Mouse (Mus musculus) kidney, postnatal 10 days (tissue): ENCODE results near the gene Hes1.
A peak's percentile ranks its signal among the peaks of the same experiment; 100 is the strongest.

ENCODE experiments used
- DNase-seq: peaks from one replicate; pipeline ENCODE4 v3.0.0; 2021; ENCODE audit warnings: mixed read lengths

Gene Hes1

DNA sequence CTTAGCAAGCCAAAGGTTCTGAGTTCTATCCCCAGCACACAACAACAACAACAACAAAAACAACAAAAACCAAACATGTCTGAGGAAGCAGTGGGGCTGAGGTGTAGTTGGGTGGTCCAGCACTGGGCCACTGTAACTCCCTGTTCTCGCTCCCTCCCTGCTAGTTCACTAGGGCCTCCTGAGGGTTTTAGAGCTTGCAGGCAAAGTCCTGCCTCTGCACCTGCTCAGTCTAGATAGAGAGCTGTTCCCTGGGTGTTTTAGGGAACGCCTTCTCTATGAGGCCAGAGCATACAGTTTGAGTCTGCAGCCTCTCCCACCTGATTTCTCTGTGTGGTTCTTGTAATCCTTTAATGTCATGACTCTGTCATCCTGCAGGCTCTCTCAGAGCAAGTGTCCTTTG, 11.9 kb upstream of the Hes1 start:
- DNase-seq = no peak

DNA sequence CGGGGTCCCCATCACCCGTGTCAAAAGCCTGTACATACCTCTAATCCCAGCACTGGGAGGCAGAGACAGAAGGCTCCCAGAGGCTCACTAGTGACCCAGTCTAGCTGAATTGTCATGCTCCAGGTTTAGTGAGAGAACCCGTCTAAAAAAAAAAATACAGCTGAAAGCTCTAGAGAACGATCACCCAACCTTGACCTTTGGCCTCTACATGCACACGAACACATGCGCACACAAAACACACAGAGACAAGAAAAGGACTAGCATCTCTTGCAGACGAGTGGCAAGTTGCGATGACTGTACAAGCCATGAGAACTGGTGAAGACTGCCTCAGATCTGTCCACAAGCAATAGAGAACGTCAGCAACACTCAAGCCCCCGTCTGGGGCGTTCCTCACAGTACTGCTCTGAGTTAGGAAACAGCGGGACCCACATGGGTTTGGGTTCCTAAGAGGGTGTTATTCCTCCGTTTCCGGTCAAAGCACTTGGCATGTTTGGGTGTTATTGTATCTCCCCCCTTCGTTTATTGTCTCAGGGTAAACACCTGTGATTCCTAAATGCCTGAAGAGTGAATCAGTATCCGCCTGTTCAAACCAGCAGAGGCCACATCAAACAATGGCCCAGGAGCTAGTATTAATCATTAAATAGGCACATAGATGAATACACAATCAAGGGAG, 11.2 kb upstream of the Hes1 start:
- DNase-seq = no peak

DNA sequence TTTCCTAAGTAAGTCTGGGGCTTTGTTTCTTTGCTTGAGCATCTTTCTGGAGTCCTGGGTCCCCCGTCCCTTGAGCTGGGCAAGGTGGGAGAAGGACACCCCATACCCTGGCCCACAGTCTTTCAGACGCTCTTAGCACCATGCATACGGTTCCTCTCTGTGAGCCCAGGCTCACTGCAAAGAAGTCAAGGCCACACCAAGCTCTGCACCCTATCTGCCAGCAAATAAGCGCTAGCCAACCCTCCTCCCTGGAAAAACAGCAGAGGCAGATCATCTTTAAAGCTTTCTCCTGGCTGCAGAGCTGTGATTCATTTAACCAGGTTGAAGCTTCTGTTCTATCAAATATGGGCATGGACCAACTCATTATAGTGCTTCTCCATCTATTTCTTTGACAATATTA, 9.6 kb upstream of the Hes1 start:
- no peak for DNase-seq

DNA sequence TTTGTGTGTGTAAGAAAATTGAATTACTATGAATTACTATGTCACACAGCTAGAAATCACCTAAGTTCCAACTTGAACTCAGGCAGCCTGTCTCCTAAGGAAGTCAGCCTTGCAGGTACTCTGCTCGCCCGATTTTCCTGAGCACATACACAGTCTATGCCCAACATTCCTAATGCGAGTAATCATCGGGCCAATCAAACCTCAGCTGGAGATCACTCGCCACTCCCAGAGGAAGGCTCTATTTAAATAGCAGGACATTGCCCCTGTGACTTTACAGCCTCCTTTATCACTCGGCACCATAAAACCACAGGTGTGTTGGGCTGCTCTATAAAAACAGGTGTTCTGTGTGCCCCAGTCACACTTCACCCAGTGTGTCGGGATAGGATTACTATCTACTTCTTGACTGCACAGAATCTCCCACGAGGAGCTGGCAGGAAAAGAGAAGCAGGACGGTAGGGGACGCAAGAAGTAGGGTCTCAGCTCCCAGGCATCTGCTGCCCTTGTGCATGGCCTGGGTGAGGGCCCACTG, 8.8 kb upstream of the Hes1 start:
- DNase-seq = no peak

DNA sequence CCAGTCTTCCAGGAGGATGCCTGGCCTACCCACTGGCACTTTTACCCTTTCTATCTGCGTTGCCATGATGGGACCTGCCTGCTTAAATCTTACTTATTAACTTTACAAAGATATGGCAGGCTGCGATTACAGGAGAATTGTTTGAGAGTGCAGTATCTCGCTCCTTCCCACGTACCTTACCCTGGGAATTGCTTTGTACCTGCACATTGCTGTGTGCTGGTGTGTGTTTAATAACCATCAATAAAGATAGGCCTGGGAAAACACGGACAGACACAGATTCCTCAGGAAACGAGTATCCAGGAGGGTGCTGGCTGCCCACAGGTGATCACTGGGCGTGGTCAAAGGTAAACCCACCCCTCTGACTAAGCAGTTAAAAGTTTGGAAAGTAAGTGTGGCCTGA, 8.3 kb upstream of the Hes1 start:
- no peak for DNase-seq

DNA sequence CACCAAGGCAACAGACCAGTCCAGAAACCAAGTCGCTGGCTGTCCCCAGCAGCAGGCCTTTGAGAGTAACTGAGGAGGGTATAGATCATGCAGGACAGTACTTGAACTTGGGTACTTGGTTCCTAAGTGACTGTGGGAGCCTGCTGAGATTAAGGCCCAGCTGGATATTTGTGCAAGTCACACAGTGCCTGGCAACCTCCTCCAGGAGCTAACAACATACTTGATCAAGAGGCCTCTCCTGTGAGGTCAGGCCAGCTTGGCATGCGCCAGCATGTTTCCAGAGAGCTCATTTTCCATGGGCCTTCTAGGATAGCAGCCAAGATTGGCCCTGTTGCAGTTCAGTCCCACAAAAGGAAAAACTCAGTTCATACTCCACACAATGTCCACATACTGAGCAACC, 7.3 kb upstream of the Hes1 start:
- DNase-seq = no peak

DNA sequence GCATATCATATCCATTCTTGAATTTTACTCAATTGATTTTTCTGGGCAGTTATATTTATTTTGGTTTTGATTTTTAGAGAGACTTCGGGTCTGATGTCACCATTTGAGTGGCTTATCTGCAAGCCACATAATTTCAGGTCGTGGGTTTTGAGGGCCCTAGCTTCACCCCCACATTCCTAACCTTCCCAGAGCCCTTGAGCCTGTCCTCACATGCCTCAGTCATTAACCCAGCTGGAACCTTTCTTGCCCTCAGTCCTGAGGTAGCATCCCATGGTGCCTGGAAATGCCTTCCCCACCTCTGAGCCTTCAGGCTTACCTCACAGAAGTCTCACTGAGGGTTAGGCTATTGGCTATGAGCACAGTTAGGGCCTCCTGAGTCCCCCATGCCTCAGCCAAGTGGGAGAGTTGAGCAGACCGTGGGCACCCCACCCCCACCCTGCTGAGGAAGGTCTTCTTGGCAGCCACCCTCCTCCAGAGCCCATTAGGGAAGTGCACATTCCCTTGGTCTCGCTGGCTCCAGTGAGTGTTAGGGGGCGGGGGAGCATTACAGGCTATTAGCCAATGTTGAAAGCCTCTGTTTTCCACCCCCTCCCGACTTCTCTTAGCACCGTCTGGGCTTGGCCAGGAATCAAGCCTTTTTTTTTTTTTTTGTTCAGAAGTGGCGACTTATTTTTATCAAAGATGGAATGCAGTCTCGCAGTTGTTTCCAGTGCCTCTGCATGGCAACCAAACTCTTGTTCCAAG, 5.0 kb upstream of the Hes1 start:
- DNase-seq = peak; percentile 80

DNA sequence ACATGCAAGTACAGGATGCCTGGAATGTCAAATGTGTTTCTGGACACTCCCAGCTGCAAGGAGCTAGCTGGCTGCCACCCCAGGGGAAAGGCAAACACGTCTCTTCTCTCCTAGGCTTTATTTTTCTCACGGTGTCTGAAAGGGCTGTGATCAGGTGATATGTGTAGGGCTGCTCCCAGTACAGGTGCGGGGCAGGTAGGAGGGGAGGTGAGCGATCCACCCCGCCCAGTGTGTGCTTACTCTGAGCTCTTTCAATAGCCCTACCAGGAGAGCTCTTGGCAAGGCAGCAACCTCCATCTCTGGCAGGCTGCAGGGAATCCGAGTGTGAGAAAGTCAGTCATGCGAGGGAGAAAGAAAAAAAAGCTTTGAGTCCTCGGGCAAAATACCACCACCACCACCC, 3.8 kb upstream of the Hes1 start:
- peak; percentile 72 for DNase-seq

DNA sequence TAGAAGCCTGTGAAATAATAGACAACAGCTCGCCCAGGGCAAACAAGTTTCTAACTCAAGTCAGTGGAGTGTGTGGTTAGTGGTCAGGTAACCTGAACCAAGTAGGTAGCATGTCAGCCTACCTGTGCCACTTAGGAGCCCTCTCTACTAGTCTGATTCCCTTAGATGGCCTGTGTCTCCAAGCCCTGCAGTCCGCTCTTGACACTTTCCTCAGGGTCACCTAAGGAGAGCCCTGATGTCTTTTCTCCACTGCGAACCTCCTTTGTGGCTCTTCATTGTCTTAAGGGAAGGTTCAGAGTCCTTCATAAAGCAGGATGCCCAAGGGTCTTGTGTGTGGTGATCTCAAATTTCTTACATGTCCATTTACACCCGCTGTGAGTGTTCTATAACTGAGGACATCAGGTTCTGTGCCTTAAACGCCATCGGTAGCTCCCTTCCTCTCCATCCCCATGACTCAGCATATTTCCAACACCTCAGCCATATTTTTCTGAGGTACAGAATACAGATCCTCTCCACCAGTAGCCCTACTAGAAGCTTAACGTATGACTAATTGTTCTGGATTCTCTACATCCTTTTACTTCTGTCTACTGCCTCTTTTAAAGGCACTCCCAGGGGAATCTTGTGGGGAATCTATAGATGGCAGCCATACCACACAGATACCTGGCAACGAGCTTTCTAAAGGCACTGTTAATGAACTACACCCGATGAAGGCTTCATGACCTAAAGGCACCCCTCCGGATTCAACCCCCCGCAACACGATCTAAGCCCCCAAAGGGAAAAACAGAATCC, 1.7 kb upstream of the Hes1 start:
- no peak for DNase-seq

DNA sequence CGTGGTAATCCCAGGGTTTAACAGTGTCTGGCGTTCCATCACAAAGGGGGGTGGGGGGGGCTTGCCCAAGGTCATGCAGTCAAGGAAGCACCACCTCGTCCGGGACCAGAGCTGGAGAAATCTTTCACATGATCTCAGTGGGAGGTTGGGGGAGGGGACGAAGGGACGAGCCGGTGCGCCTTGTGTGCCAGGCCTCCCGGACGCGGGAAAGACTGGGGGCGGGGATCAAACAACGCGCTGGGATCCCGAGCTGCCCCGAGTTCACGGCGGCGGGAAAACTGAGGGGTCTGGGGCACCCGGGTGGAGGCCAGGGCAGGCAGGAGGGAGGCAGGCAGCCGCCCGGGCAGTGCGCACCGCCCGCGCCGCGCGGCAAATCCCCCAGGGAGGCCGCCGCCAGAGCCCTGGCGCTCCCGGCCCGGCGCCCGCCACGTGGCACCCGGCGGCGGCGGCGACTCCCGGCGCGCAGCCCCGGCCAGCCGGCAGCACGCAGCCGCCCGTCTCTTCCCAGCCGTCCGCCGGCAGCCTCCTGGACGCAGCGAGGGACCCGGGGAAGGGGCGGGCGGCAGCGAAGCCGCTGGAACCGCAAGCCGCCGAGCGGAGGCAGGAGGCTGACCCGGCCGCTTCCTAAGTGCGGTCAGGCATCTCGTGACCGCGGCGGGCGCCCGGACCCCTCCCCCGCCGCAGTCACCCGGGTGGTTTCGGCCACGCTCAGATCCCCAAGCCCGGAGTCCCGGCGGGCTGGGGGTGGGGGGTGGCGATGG, 883 bp upstream of the Hes1 start:
- DNase-seq = peak; percentile 89

DNA sequence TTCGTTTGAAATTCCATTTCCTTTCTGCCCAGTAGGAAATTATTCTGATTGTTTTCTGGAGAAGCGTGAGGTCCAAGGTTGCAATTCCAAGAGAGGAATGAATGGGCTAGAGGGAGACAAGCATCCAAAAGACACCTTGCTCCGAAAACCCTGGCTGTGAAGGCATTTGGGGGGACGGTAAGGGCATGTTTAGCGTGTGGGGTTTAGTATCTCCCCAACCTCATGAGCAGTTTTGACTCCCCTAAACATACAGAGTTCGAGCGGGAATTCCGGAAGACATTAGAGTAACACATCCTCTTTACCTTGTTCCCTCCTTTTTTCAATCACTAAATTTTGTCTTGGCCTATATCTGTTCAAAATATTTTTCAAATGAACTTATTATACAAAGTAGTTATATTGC, 429 bp downstream of the Hes1 start:
- no peak for DNase-seq

DNA sequence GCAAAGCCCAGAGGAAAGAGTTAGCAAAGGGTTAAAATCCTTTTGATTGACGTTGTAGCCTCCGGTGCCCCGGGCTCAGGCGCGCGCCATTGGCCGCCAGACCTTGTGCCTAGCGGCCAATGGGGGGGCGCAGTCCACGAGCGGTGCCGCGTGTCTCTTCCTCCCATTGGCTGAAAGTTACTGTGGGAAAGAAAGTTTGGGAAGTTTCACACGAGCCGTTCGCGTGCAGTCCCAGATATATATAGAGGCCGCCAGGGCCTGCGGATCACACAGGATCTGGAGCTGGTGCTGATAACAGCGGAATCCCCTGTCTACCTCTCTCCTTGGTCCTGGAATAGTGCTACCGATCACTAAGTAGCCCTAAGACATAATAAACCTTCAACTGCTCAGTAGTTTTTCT, 893 bp downstream of the Hes1 start:
- peak; percentile 97 for DNase-seq

DNA sequence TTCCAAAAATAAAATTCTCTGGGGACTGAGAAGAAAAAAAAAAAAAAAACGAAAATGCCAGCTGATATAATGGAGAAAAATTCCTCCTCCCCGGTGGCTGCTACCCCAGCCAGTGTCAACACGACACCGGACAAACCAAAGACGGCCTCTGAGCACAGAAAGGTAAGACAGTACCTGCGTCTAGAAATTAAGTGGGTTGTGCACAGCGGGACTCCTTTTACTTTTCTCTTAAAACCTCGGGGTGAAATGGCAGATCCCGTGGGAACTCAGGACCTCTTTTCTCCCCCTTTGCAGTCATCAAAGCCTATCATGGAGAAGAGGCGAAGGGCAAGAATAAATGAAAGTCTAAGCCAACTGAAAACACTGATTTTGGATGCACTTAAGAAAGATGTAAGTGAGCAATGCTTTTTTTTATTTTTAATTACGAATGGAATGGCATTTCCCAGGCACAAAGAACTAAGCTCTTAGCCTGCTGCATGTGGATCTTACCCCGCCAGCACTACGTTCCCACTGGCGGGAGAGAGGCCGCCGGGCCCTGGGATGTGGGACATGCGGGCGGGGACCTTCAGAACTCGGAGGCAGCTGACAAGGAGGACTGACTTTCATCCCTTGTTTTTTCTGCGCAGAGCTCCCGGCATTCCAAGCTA, 1.5 kb downstream of the Hes1 start:
- DNase-seq = no peak

DNA sequence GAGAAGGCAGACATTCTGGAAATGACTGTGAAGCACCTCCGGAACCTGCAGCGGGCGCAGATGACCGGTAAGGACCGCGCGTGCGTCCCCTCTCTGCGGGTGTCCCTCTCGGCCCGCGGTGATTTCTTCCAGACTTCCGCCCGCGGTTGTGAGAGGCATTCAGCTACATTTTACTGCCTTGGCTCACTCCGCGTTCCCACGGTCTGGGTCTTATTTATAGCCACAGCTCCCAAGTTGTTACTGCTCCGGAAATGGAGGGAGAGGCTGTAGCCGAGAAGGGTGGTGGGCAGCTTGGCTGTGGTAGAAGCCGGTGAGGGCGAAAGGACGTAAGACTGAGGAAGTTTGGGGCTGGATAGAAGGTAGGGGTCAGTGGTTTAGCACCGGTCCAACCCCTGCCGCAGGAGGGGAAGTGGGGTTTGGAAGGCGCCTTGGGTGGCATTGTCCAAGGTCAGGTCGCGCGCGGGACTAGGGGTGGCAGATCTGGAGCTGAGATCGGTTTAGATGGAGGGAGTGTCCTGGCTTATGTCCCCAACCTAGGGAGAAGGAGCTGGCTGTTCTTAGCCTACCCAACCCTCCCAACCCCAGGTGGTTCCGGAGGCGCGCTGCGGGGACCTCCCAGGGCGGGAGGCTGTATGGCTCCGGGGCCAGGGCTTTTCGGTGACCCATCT, 2.1 kb downstream of the Hes1 start:
- DNase-seq = peak; percentile 86

DNA sequence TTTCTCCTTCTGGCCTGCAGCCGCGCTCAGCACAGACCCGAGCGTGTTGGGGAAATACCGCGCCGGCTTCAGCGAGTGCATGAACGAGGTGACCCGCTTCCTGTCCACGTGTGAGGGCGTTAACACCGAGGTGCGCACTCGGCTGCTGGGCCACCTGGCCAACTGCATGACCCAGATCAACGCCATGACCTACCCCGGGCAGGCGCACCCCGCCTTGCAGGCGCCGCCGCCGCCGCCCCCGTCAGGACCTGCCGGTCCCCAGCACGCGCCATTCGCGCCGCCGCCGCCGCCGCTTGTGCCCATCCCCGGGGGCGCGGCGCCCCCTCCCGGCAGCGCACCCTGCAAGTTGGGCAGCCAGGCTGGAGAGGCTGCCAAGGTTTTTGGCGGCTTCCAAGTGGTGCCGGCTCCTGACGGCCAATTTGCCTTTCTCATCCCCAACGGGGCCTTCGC, 2.7 kb downstream of the Hes1 start:
- peak; percentile 92 for DNase-seq

DNA sequence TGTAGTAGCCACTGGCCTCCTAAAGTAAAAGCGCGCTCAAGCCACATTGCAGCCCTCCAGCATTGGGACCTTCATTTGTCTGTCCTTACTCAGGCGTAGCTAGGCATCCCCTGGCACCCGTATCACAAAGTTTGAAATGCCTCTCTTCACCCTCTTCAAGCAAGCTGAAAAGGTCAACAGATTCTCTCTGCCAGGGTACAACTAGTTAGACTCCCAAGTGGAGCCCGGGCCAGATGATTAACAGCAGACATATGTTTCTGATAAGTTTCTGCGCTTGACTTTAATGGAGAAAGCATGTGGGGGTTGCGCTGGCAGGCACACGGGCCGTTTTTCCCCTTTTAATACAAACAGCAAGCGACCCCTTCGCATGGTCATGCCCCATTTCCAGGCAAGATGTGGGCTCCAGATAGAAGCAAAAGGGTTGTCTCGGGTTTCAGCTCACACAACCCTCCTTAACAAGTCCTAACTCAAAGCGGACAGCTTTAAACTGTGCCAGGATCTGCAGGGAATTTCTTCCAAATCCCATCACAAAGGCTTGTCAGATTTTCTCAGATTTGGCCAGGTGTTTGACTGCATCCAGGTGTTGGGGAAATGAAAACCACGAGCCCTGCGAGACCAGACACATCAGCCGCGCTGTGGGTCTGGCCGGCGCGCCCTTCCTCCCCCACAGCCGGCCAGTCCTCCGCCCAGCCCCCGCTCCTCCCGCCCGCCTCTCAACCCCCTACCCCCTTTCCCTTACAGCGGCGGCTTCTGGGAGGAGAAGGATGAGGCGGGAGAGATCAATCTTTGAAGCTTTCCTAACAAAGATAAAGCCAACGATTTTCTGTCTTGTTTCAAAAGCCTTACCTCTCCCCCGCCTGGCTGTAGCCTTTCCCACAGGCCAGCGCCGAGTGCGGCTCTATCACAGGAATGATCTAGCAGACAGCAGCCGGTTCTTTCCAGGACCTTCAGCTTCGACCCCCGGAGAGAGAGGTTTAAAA, 4.1 kb downstream of the Hes1 start:
- DNase-seq = peak; percentile 68

DNA sequence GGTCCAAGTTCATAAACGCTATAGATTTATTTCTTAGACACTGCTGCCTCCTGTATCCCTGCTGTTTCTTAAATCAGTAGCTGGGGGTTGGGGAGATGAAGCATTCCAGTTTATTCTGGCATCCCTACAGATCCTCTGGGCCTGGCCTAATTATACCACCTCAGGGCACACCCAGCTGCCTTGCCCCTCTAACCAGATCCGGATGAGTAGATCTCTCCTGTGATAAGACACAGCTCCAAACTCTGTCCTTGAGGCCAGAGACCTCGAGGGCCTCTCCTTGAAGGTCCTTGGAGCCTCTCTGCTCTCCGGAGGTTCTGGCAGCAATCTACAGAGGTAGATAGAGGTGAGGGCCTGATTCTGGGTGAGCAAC, 5.4 kb downstream of the Hes1 start:
- DNase-seq = no peak

DNA sequence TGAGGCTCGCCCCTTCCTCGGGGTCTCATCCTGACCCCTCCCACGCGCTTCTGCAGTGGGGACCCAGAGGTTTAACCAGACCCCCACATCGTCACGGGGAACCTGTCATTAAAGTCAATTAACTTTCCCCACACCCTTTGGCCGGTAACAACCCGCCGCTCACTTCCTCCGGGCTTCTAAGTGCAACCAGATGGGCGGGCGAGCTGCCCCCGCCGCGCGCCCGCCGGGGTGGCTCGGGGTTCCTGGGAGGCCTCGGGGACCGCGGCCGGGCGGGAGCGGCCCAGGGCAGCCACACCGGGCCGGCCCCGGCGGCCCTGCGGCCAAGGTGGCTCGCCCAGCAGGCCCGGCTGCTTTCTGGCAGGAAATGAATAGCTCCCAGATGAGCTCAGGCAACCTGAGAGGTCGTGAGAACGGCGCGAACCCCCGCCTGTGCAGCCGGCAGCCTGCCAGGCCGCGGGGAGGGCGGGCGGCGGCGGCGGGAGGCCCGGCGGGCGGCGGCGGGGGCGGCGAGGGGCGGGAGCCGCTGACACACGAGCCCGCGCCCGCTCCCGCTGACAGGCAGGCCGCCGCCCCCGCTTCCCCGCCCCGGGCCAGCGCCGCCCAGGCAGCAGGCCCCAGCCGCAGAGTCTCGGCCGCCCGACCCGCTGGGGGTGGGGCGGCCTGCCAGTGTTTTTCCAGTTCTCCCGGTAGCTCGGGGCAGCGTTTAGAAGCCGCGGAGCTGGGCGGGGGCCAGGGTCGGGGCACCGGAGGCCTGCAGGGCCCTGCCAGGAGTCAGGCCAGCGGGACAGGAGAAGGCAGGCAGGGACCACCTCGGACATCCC, 6.0 kb downstream of the Hes1 start:
- DNase-seq = peak; percentile 95

DNA sequence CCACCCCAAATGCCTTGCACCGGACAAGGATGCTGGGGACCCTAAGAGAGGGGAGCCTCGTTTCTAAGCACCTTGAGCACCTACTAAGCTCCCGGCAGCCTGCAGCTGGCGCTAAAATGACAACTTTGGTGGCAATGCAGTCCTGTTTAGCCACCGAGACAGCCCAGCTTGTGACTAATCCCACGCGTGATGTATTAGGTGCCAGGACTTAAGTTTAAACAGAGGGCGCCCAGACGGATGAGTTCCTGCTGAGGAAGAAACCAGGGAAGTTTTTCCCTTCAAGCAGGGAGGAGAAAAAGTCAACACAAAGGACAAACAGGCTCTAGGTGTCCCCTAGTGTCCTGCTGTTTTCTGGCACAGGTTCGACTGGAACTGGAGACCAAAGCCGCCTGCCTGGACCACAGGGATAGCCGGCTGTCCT, 6.6 kb downstream of the Hes1 start:
- peak; percentile 44 for DNase-seq

DNA sequence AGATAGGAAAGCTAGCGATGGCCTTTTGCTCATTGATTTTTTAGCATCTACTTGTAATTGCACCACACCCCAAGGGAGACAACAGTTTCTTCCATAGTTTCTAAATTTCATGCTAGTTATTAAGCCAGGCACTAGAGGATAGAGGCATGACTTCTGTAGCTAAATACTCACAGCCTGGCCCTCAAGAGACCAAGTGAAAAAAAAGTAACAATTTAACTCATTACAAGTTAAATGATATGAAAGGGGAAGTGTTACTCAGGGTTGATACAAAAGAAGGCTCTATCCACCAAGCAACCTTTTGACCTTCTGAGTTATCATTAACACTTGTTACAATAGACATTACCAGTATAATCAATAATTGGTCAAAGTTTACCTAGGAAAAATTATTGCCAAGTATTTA, 9.1 kb downstream of the Hes1 start:
- no peak for DNase-seq
